Mouse (Mus musculus): ENCODE data around the gene Stoml1. TPM values are rescaled to one million over a fixed set of nuclear protein-coding genes. Genes with fewer than 3 reads are reported as not detected.
"Not testable (repeated sequence)": the region's sequence is repeated elsewhere in the genome, so short reads cannot be mapped to it uniquely, and the experiment has no call there.

The Stoml1 gene
- total RNA-seq, 2 experiments from 2014 or later, result 14.6 to 22.4 TPM

- peak; percentile 73 for DNase-seq
These were observed 11.0 kb upstream of the Stoml1 start for GRCm38 (mm10) chr9:58241780-58242485.

- no peak for DNase-seq
These were observed 10.3 kb upstream of the Stoml1 start for GRCm38 (mm10) chr9:58242696-58243095.

- no peak for DNase-seq
These were observed 9.3 kb upstream of the Stoml1 start for GRCm38 (mm10) chr9:58243696-58244095.

GRCm38 (mm10) chr9:58246083-58246591, 6.8 kb upstream of the Stoml1 start:
- DNase-seq, result no peak

GRCm38 (mm10) chr9:58247064-58247759, 5.8 kb upstream of the Stoml1 start:
- DNase-seq, result peak; percentile 89

GRCm38 (mm10) chr9:58248746-58249413, 4.1 kb upstream of the Stoml1 start:
- no peak for DNase-seq

- DNase-seq, result peak; percentile 90
These were observed 3.3 kb upstream of the Stoml1 start, which contains the start of gene Pml for GRCm38 (mm10) chr9:58249592-58250192. Gene Pml, minus strand, starts transcription at chr9:58249786.

GRCm38 (mm10) chr9:58250322-58250721, 2.6 kb upstream of the Stoml1 start:
- no peak for DNase-seq

GRCm38 (mm10) chr9:58250730-58251129, 2.2 kb upstream of the Stoml1 start:
- DNase-seq, result not testable (repeated sequence)

- not testable (repeated sequence) for DNase-seq
These were observed 800 bp downstream of the Stoml1 start for GRCm38 (mm10) chr9:58253805-58254122.

- no peak for DNase-seq
These were observed 2.1 kb downstream of the Stoml1 start for GRCm38 (mm10) chr9:58255105-58255504.

- DNase-seq, result no peak
These were observed 3.0 kb downstream of the Stoml1 start for GRCm38 (mm10) chr9:58255704-58256685.

GRCm38 (mm10) chr9:58262507-58262906, 9.5 kb downstream of the Stoml1 start:
- no peak for DNase-seq

GRCm38 (mm10) chr9:58265368-58265767, 12.4 kb downstream of the Stoml1 start:
- no peak for DNase-seq

- no peak for DNase-seq
These were observed 13.6 kb downstream of the Stoml1 start for GRCm38 (mm10) chr9:58266571-58267011.

GRCm38 (mm10) chr9:58267046-58267445, 14.1 kb downstream of the Stoml1 start:
- no peak for DNase-seq

- peak; percentile 75 for DNase-seq
These were observed 15.7 kb downstream of the Stoml1 start for GRCm38 (mm10) chr9:58268384-58269313.

- no peak for DNase-seq
These were observed 17.1 kb downstream of the Stoml1 start for GRCm38 (mm10) chr9:58270081-58270480.

- no peak for DNase-seq
These were observed 18.1 kb downstream of the Stoml1 start for GRCm38 (mm10) chr9:58271109-58271508.

GRCm38 (mm10) chr9:58271551-58271950, 18.6 kb downstream of the Stoml1 start:
- DNase-seq, result not testable (repeated sequence)
